Mouse (Mus musculus) neural tube, embryonic 11.5 days (tissue): ENCODE results near the gene Arl6ip5. TPM values are rescaled to one million over a fixed set of nuclear protein-coding genes. Genes with fewer than 3 reads are reported as not detected.

Source experiments
- ATAC-seq: fragments of 200-750 bp; cut with Nextera tagmentation; 2 replicates; pipeline ENCODE4 v1.8.0; 2017; ENCODE audit warnings: moderate number of reproducible peaks, mild to moderate bottlenecking, moderate TSS enrichment, moderate library complexity; ENCODE audit not compliant: insufficient read depth, low FRiP score, low TSS enrichment
- DNase-seq: peaks from one replicate; pipeline ENCODE4 v3.0.0-alpha.2; 2015; ENCODE audit warnings: low spot score
- H3K27ac ChIP-seq: fragments of 300-500 bp; sonication (generic); 2 replicates; pipeline ENCODE4 v1.5.1; 2014; ENCODE audit warnings: low read depth, mild to moderate bottlenecking, low read length
- H3K27me3 ChIP-seq: fragments of 300-500 bp; sonication (generic); 2 replicates; pipeline ENCODE4 v1.6.1; 2014; ENCODE audit warnings: mild to moderate bottlenecking, low read length, mixed read lengths; ENCODE audit not compliant: control insufficient read depth, insufficient read depth
- H3K36me3 ChIP-seq: fragments of 300-500 bp; sonication (generic); 2 replicates; pipeline ENCODE4 v1.6.1; 2014; ENCODE audit warnings: mild to moderate bottlenecking, low read length, moderate library complexity, mixed read lengths; ENCODE audit not compliant: control insufficient read depth, insufficient read depth
- H3K4me1 ChIP-seq: fragments of 300-500 bp; sonication (generic); 2 replicates; pipeline ENCODE4 v1.6.1; 2014; ENCODE audit warnings: low read length, mixed read lengths; ENCODE audit not compliant: control insufficient read depth, insufficient read depth
- H3K4me2 ChIP-seq: fragments of 300-500 bp; sonication (generic); 2 replicates; pipeline ENCODE4 v1.6.1; 2014; ENCODE audit warnings: low read depth, mild to moderate bottlenecking, moderate library complexity
- H3K4me3 ChIP-seq: fragments of 300-500 bp; sonication (generic); 2 replicates; pipeline ENCODE4 v1.5.1; 2014; ENCODE audit warnings: low read depth, low read length
- H3K9ac ChIP-seq: fragments of 300-500 bp; sonication (generic); 2 replicates; pipeline ENCODE4 v1.6.1; 2014; ENCODE audit warnings: mild to moderate bottlenecking, low read length
- H3K9me3 ChIP-seq: fragments of 300-500 bp; sonication (generic); 2 replicates; pipeline ENCODE4 v1.6.1; 2016; ENCODE audit warnings: low read length; ENCODE audit not compliant: control insufficient read depth
- WGBS: fragments of 180-500 bp; shearing (Covaris S2); extraction: QIAGEN DNeasy Blood & Tissue Kit; methylation state at CpG from one replicate; pipeline ENCODE4 v1.1.7; 2014; 5-methylcytosine and 5-hydroxymethylcytosine counted together
- polyA plus RNA-seq: library from polyadenylated mRNA; unstranded; fragments of >200 nt; fragmentation: Nextera tagmentation; extraction: Ambion mirVana; gene quantifications from 2 replicates; pipeline ENCODE4 v1.2.1, GENCODE M21; 2014

The Arl6ip5 gene
- polyA plus RNA-seq, 1 experiment from 2014 or later, result 54.0 TPM

DNA sequence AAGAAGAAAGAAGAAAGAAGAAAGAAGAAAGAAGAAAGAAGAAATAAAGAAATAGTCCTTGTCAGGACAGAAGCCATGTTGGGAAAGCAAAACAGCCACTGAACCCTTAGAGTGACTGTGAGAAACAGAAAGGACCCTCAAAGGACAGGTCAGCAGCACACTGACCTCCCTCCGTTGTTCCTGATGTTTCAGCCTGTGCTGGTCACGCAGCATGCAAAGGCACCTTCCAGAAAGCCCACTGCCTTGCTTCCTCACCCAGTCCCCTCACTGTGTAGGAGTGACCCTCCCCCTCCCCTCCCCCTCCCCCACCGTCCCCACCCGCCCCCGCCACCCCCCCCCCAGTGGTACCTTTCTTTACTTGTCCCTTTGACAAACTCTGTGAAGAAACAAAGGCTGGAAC is 10.2 kb downstream of the Arl6ip5 start:
- no peak for DNase-seq
- 77% methylated on average over 2 of the region's 5 CpGs for WGBS
- no peak for ATAC-seq
- H3K4me1 ChIP-seq, result no peaks in the 10 kb centered on the region
- no peaks in the 10 kb centered on the region for H3K9me3 ChIP-seq
- H3K27me3 ChIP-seq, result no peaks in the 10 kb centered on the region
- H3K36me3 ChIP-seq, result no peaks in the 10 kb centered on the region; the same call in 1 of the 2 replicates
- no peak overlapping the region for H3K4me3 ChIP-seq
- H3K9ac ChIP-seq, result no peak overlapping the region
- no peak overlapping the region for H3K27ac ChIP-seq
- H3K4me2 ChIP-seq, result no peak overlapping the region

DNA sequence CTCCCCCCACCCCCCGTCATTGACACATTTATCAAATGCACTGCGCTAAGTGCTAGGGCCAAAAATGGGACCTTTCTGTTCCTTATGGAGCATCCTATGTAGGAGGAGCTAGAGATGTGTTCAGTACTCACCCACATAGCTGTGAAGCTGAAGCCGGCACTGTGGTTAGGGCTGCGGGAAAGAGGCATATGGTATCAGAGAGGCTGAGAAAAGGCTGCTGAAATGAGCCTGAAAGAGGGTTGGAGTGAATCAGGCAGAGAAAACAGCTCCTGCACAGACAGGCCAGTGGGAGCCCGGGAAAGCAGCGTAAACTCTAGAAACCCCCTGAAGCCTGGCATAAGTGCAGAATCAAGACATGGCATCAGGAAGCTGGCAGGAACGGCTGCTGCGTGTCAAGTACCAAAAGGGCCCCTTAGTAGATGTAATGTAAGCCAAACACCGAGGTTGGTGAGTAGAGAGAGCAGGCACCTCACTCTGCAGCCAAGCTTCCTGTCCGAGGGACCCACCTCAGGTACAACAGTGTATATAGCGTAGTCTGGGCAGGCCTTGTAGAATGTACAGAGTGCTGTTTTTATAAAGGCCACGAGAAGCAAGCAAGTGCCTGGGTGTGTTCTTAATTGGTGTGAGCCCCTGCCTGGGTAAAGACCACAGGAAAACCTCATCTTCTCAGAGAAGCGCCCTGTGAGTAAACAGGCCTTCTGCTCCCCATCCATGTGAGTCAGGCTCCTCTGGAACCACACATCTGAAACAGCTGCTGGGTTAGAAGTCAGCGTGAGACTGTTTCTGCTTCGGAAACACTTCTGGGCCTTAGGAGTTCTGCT is 10.9 kb downstream of the Arl6ip5 start:
- Histone ChIP-seq H3K36me3 (no peaks in the 10 kb centered on the region; the same call in 1 of the 2 replicates), H3K27me3 (no peaks in the 10 kb centered on the region), H3K4me1 (no peaks in the 10 kb centered on the region), H3K9me3 (no peaks in the 10 kb centered on the region), H3K27ac (no peak overlapping the region), H3K4me2 (no peak overlapping the region), H3K9ac (no peak overlapping the region), H3K4me3 (no peak overlapping the region)
- no peak for ATAC-seq
- WGBS, result 75% methylated on average over 15 of the region's 15 CpGs
- no peak for DNase-seq

DNA sequence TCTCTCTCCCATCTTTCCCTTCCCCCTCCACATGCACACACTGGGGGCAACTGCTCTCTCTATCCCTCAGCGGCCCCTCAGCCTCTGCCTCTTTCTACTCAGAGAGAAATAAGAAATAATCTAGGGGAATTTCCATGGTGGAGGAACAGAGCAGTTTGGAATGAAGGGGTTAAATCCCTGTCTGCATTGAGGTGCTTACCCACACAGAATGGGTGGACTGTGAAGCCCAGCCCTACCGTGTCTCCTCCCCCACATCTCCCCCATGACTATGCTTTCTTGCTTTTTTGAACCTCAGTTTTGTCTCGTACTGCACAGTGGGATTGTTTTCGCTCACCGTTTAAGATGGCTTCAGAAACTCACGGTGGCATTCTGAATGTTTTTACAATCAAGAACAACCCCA is 11.8 kb downstream of the Arl6ip5 start:
- WGBS, result 57% methylated on average over 6 of the region's 6 CpGs
- Histone ChIP-seq H3K36me3 (no peaks in the 10 kb centered on the region; the same call in 1 of the 2 replicates), H3K9me3 (no peaks in the 10 kb centered on the region), H3K27me3 (no peaks in the 10 kb centered on the region), H3K4me3 (no peak overlapping the region), H3K4me1 (no peaks in the 10 kb centered on the region), H3K4me2 (no peak overlapping the region), H3K27ac (no peak overlapping the region), H3K9ac (no peak overlapping the region)
- ATAC-seq (no peak), DNase-seq (no peak)

DNA sequence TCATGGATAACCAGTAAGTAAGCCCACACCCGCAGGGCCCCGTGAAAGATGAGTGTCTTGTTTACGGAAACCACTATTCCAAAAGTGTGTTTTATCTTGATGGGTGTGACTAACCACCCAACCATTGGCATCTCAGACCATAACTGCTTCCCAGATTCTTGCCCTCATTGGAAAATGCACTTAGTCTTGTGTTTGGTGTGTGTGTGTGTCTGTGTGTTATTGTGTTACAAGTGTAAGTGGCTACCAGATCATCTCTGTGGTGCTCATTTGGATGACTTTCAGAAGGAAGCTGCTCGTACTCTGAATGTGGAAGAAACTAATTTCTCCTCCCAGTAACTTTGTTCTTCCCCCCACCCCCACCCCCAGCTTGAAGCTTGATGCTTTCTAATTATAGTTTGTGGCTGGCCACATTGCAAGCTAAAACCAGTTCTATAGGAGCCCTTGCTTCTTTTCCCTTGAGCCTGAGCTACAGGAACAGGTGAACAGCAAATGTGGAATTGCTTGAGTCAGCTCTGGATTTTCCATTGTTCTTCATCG is 12.5 kb downstream of the Arl6ip5 start:
- H3K9me3 ChIP-seq, result no peaks in the 10 kb centered on the region
- WGBS, result 82% methylated on average over 5 of the region's 5 CpGs
- H3K27me3 ChIP-seq, result no peaks in the 10 kb centered on the region
- no peak overlapping the region for H3K4me2 ChIP-seq
- ATAC-seq (no peak), DNase-seq (no peak)
- H3K4me3 ChIP-seq, result no peak overlapping the region
- no peak overlapping the region for H3K27ac ChIP-seq
- no peak overlapping the region for H3K9ac ChIP-seq
- H3K4me1 ChIP-seq, result no peaks in the 10 kb centered on the region
- H3K36me3 ChIP-seq, result no peaks in the 10 kb centered on the region; the same call in 1 of the 2 replicates

DNA sequence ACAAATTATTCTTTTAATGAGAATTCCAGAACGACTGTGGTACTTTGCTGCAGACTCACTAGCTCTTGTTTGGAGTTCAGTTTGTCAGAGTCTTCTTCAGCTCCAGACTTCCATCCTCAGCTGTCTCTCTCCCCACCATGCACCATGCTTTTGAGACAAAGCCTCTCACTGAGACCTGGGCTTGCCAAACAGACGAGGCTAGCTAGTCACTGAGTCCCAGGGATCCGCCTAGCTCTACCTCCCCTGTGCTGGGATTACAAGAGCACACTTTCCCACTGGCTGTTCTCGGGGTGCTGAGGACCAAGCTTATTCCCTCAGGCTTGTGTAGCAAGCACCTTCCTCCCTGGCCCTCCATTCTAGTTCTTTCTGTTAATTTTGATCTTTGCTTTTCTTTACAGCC is 13.1 kb downstream of the Arl6ip5 start:
- H3K4me1 ChIP-seq, result no peaks in the 10 kb centered on the region
- no peaks in the 10 kb centered on the region for H3K27me3 ChIP-seq
- H3K4me2 ChIP-seq, result no peak overlapping the region
- H3K4me3 ChIP-seq, result no peak overlapping the region
- H3K27ac ChIP-seq, result no peak overlapping the region
- no peaks in the 10 kb centered on the region; the same call in 1 of the 2 replicates for H3K36me3 ChIP-seq
- DNase-seq, result no peak
- 74% methylated on average over 4 of the region's 4 CpGs for WGBS
- no peak overlapping the region for H3K9ac ChIP-seq
- H3K9me3 ChIP-seq, result no peaks in the 10 kb centered on the region
- ATAC-seq, result no peak

DNA sequence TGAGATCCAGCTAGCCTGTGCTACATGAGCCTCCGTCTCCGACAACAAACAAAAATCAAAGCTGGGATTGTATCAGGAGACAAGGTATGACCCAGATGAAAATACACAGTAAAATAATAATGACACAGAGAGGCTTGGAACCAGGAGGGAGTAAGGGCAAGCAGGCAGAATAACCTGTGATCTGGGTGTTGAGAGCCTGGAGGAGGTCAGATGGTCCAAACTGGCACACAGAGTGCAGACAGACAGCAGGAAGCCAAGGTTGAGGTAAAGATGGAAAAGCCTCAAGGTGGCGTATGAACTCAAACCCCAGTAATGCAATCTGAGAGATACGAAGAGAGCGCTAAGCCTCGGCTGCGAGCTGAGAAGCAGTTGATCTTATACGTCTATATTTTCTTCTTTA is 14.0 kb downstream of the Arl6ip5 start:
- H3K27me3 ChIP-seq, result no peaks in the 10 kb centered on the region
- no peak overlapping the region for H3K4me2 ChIP-seq
- H3K4me1 ChIP-seq, result no peaks in the 10 kb centered on the region
- WGBS, result 91% methylated on average over 8 of the region's 8 CpGs
- no peaks in the 10 kb centered on the region; the same call in 1 of the 2 replicates for H3K36me3 ChIP-seq
- no peak overlapping the region for H3K4me3 ChIP-seq
- DNase-seq (no peak), ATAC-seq (no peak)
- no peaks in the 10 kb centered on the region for H3K9me3 ChIP-seq
- H3K9ac ChIP-seq, result no peak overlapping the region
- no peak overlapping the region for H3K27ac ChIP-seq

DNA sequence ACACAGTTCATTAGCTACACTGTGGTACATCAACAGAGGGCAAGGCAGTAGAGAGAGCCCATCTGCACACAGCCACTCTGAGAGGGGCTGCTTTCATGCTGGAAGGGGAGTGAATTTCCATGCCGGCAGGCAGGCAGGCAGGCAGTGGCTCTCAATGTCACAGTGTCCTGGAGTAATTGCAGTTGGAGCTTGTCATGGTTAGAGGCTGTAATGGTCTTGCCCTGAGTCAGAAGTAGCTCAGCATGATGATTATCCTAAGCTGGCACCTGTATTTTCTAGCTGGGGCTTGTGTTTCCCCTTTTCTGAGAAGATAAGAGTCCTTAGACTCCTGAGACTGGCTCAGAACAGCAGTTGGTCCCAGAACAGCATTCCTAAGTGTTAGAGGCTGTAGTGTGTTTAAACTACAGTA is 15.6 kb downstream of the Arl6ip5 start:
- Histone ChIP-seq H3K9me3 (no peaks in the 10 kb centered on the region), H3K9ac (no peak overlapping the region), H3K4me2 (no peak overlapping the region), H3K36me3 (no peaks in the 10 kb centered on the region; the same call in 1 of the 2 replicates), H3K4me1 (no peaks in the 10 kb centered on the region), H3K4me3 (no peak overlapping the region), H3K27me3 (no peaks in the 10 kb centered on the region), H3K27ac (no peak overlapping the region)
- WGBS, result 30% methylated on average over 1 of the region's 1 CpGs
- DNase-seq, result no peak
- ATAC-seq, result no peak

DNA sequence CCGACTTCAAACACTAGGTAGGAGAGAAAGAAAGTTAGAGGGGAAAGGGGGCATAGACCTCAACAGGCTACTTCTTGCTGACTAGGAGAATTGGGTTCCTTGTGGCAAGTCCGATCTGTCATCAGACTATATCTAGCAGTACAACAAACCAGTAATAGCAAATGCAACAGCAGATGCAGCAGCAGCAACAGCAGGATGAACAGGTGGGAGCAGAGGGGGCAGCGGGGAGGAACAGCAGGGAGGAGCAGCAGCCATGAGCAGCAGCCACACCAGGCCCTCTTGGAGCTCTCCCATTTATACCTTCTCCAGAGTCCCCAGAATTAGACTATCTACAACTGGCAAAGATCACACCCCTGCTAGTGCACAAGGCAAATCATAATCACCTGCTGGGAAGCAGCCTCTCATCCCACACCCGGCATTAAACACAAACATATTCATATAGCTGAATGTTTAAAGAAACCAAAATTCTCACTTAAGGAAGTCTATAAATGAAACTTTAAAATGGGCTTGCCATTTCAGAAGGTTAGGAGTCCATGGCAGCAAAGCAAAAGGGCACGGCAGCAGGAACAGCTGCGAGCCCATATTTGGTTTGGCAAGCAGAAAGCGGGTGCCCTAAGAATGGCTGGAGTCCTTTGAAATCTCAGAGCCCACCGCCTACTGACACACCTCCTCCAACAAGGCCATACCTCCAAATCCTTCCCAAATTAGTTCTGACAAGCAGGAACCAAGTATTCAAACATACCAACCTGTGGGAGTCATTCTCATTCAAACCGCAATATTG is 16.8 kb downstream of the Arl6ip5 start:
- DNase-seq, result no peak
- Histone ChIP-seq H3K4me1 (no peaks in the 10 kb centered on the region), H3K4me3 (no peak overlapping the region), H3K27ac (no peak overlapping the region), H3K4me2 (no peak overlapping the region), H3K36me3 (no peaks in the 10 kb centered on the region; the same call in 1 of the 2 replicates), H3K9ac (no peak overlapping the region), H3K9me3 (no peaks in the 10 kb centered on the region), H3K27me3 (no peaks in the 10 kb centered on the region)
- ATAC-seq, result no peak
- WGBS, result 93% methylated on average over 9 of the region's 9 CpGs
